Mouse (Mus musculus) thymus, adult 2 months (tissue): ENCODE data around the gene Bpnt1.

Experiments used
- CTCF ChIP-seq: fragments of 200-500 bp; IDR thresholded peaks from 2 replicates; pipeline ENCODE4 v1.5.1; 2012; ENCODE audit warnings: mild to moderate bottlenecking, control low read depth, low read length, moderate library complexity, borderline replicate concordance; ENCODE audit not compliant: control insufficient read depth, poor library complexity, insufficient read depth; ENCODE audit errors: extremely low read depth
- POLR2A ChIP-seq: fragments of 200-500 bp; IDR thresholded peaks from 2 replicates; pipeline ENCODE4 v1.6.1; 2012; ENCODE audit warnings: mild to moderate bottlenecking, low read length, control low read depth, moderate library complexity; ENCODE audit not compliant: control insufficient read depth, poor library complexity, insufficient read depth; ENCODE audit errors: extremely low read depth

- no peak for TF ChIP-seq CTCF
- TF ChIP-seq POLR2A = no peak
Observed at GRCm38 (mm10) chr1:185333651-185334050, 1.7 kb downstream of the Bpnt1 start.
